Mouse (Mus musculus) splenic B cell, adult 2 months (primary cell): ENCODE measurements around the gene Ptprs.

Experiments used
- DNase-seq: peaks from one replicate; pipeline ENCODE4 v3.0.0-alpha.2; 2011; ENCODE audit warnings: low read depth, low spot score
- H3K27me3 ChIP-seq: 2 replicates; pipeline ENCODE4 v1.6.1; 2012; ENCODE audit warnings: mild to moderate bottlenecking, low read length, moderate library complexity, mixed read lengths; ENCODE audit not compliant: control insufficient read depth, poor library complexity, insufficient read depth, severe bottlenecking
- H3K36me3 ChIP-seq: 2 replicates; pipeline ENCODE4 v1.6.1; 2012; ENCODE audit warnings: mild to moderate bottlenecking, low read length, moderate library complexity, mixed read lengths; ENCODE audit not compliant: control insufficient read depth, poor library complexity, insufficient read depth, severe bottlenecking

Ptprs gene

GRCm38 (mm10) chr17:56373136-56374034 is 102.9 kb downstream of the Ptprs start:
- DNase-seq, result no peak
- peaks cover 3% of the 10 kb centered on the region for H3K36me3 ChIP-seq
- no peaks in the 10 kb centered on the region for H3K27me3 ChIP-seq

GRCm38 (mm10) chr17:56372109-56372508 is 104.2 kb downstream of the Ptprs start:
- H3K36me3 ChIP-seq, result peaks cover 3% of the 10 kb centered on the region
- H3K27me3 ChIP-seq, result no peaks in the 10 kb centered on the region
- DNase-seq, result no peak

GRCm38 (mm10) chr17:56371029-56371660 is 105.1 kb downstream of the Ptprs start:
- Histone ChIP-seq H3K36me3 (peaks cover 3% of the 10 kb centered on the region), H3K27me3 (no peaks in the 10 kb centered on the region)
- no peak for DNase-seq

- H3K36me3 ChIP-seq, result peaks cover 3% of the 10 kb centered on the region
These were observed 106.2 kb downstream of the Ptprs start for GRCm38 (mm10) chr17:56370090-56370489.

GRCm38 (mm10) chr17:56368291-56368790 is 107.9 kb downstream of the Ptprs start:
- no peak for DNase-seq
- Histone ChIP-seq H3K27me3 (no peaks in the 10 kb centered on the region), H3K36me3 (peaks cover 2% of the 10 kb centered on the region)

More at GRCm38 (mm10) chr17:56370090-56370489, 106.2 kb downstream of the Ptprs start:
- no peak for DNase-seq
- H3K27me3 ChIP-seq, result no peaks in the 10 kb centered on the region

GRCm38 (mm10) chr17:56365791-56366673 is 110.3 kb downstream of the Ptprs start:
- no peaks in the 10 kb centered on the region for H3K27me3 ChIP-seq
- DNase-seq, result no peak
- no peaks in the 10 kb centered on the region; the same call in none of the 2 replicates for H3K36me3 ChIP-seq
